Mouse (Mus musculus): Measurements from ENCODE around the gene Catsperz.

The Catsperz gene

GRCm38 (mm10) chr19:6922901-6923735 is 2.1 kb downstream of the Catsperz start:
- DNase-seq (ENCODE audit: low spot score) = no peak

GRCm38 (mm10) chr19:6921647-6922567 is 3.3 kb downstream of the Catsperz start, which contains the start of gene Esrra:
TSS of gene Esrra (minus strand) at chr19:6921813.
- DNase-seq (ENCODE audit: low spot score) = peak; percentile 100

- DNase-seq (ENCODE audit: low spot score) = peak; percentile 42
Measured at GRCm38 (mm10) chr19:6920741-6921636, 4.2 kb downstream of the Catsperz start.

GRCm38 (mm10) chr19:6919876-6920740 is 5.1 kb downstream of the Catsperz start:
- DNase-seq (ENCODE audit: low spot score) = peak; percentile 55

GRCm38 (mm10) chr19:6919431-6919830 is 5.7 kb downstream of the Catsperz start:
- no peak for DNase-seq (ENCODE audit: low spot score)

- no peak for DNase-seq (ENCODE audit: low spot score)
Measured at GRCm38 (mm10) chr19:6918321-6918720, 6.9 kb downstream of the Catsperz start.

GRCm38 (mm10) chr19:6916496-6916895 is 8.7 kb downstream of the Catsperz start:
- DNase-seq (ENCODE audit: low spot score) = no peak

- no peak for DNase-seq (ENCODE audit: low spot score)
Measured at GRCm38 (mm10) chr19:6915276-6915675, 9.9 kb downstream of the Catsperz start.

- DNase-seq (ENCODE audit: low spot score) = no peak
Measured at GRCm38 (mm10) chr19:6914540-6914939, 10.6 kb downstream of the Catsperz start.

GRCm38 (mm10) chr19:6913991-6914390 is 11.2 kb downstream of the Catsperz start:
- DNase-seq (ENCODE audit: low spot score) = no peak

GRCm38 (mm10) chr19:6913036-6913435 is 12.1 kb downstream of the Catsperz start:
- no peak for DNase-seq (ENCODE audit: low spot score)

- no peak for DNase-seq (ENCODE audit: low spot score)
Measured at GRCm38 (mm10) chr19:6912205-6912970, 12.8 kb downstream of the Catsperz start.

GRCm38 (mm10) chr19:6911101-6912074 is 13.8 kb downstream of the Catsperz start:
- no peak for DNase-seq (ENCODE audit: low spot score)

GRCm38 (mm10) chr19:6910306-6910705 is 14.9 kb downstream of the Catsperz start:
- DNase-seq (ENCODE audit: low spot score) = peak; percentile 37

- peak; percentile 92 for DNase-seq (ENCODE audit: low spot score)
Measured at GRCm38 (mm10) chr19:6909507-6910289, 15.5 kb downstream of the Catsperz start, which contains the start of the genes Trmt112 and Prdx5. TSS of gene Trmt112 (plus strand) at chr19:6909698. TSS of gene Prdx5 (minus strand) at chr19:6910106.

GRCm38 (mm10) chr19:6909021-6909420 is 16.2 kb downstream of the Catsperz start:
- no peak for DNase-seq (ENCODE audit: low spot score)

GRCm38 (mm10) chr19:6907811-6908540 is 17.2 kb downstream of the Catsperz start:
- peak; percentile 36 for DNase-seq (ENCODE audit: low spot score)
